ENCODE assay signal across 15 mouse cellular contexts in genomic region chr1:66386321-66386720, GRCm38 (mm10).
DNase-seq lines count a peak whose midpoint lies in the region; ATAC-seq and TF ChIP-seq lines count a peak whose summit lies in the region.
"Had no signal": no experiment of that assay in that cellular context is flagged by ENCODE, and none has a peak within 500 bp of the region (broad histone marks: within the 10 kb centered on the region; RNA-seq: fewer than 3 reads in every experiment).

No protein-coding gene starts in this region.

- no peaks in the 10 kb centered on the region for H3K27me3 ChIP-seq in forebrain, embryonic 12.5 days
- H3K27me3 ChIP-seq in forebrain, embryonic 16.5 days (replicated peaks; ENCODE audit: control insufficient read depth, insufficient read depth, low read length): no peaks in the 10 kb centered on the region
- no peaks in the 10 kb centered on the region for H3K27me3 ChIP-seq in hindbrain, postnatal 0 days (ENCODE audit: insufficient read depth, low read length)
- H3K27me3 ChIP-seq in neural tube, embryonic 12.5 days (replicated peaks): no peaks in the 10 kb centered on the region
- no peaks in the 10 kb centered on the region for H3K27me3 ChIP-seq in thymus, adult 2 months (ENCODE audit: control insufficient read depth, insufficient read depth, low read length)
- H3K27me3 ChIP-seq: liver, embryonic 12.5 days; lung, embryonic 15.5 days; stomach, embryonic 15.5 days had no signal

- H3K4me2 ChIP-seq in forebrain, embryonic 12.5 days: peak overlapping the region; percentile 59
- H3K4me2 ChIP-seq in forebrain, embryonic 16.5 days (ENCODE audit: low read length): peak overlapping the region; percentile 63
- peak overlapping the region; percentile 59 for H3K4me2 ChIP-seq in hindbrain, postnatal 0 days (ENCODE audit: low read depth, low read length)
- peak overlapping the region; percentile 41 for H3K4me2 ChIP-seq in neural tube, embryonic 12.5 days (replicated peaks)
- H3K4me2 ChIP-seq: liver, embryonic 12.5 days; lung, embryonic 15.5 days; stomach, embryonic 15.5 days had no signal

- WGBS in forebrain, embryonic 12.5 days: 59% methylated on average over 4 of the region's 4 CpGs
- WGBS in forebrain, embryonic 16.5 days: 34% methylated on average over 4 of the region's 4 CpGs
- 40% methylated on average over 4 of the region's 4 CpGs for WGBS in hindbrain, postnatal 0 days
- WGBS in neural tube, embryonic 12.5 days: 52% methylated on average over 4 of the region's 4 CpGs
- WGBS in thymus, adult 2 months: 96% methylated on average over 4 of the region's 4 CpGs

- no peak for TF ChIP-seq POLR2A in thymus, adult 2 months (IDR thresholded peaks at IDR 0.05; ENCODE audit: control insufficient read depth, extremely low read depth, insufficient read depth, low read length, poor library complexity)

- H3K9me3 ChIP-seq in forebrain, embryonic 12.5 days: no peaks in the 10 kb centered on the region
- no peaks in the 10 kb centered on the region for H3K9me3 ChIP-seq in forebrain, embryonic 16.5 days (ENCODE audit: control insufficient read depth, low read length)
- H3K9me3 ChIP-seq in hindbrain, postnatal 0 days (ENCODE audit: low read length): no peaks in the 10 kb centered on the region
- no peaks in the 10 kb centered on the region for H3K9me3 ChIP-seq in neural tube, embryonic 12.5 days
- H3K9me3 ChIP-seq: liver, embryonic 12.5 days; lung, embryonic 15.5 days; stomach, embryonic 15.5 days had no signal

- ATAC-seq in forebrain, embryonic 12.5 days (ENCODE audit: low FRiP score): peak; percentile 2
- peak; percentile 18 for ATAC-seq in forebrain, embryonic 16.5 days
- peak; percentile 11 for ATAC-seq in hindbrain, postnatal 0 days
- peak; percentile 49; the same call in 1 of the 2 replicates for ATAC-seq in neural tube, embryonic 12.5 days (ENCODE audit: low FRiP score, low read depth)
- ATAC-seq: CD4-positive, CD25-positive, alpha-beta regulatory T cell, adult 4 months; liver, embryonic 12.5 days had no signal

- DNase-seq in hindbrain, postnatal 0 days (ENCODE audit: low spot score): no peak
- no peak for DNase-seq in embryo, embryonic 11 days
- no peak for DNase-seq in spleen, postnatal 4 days (ENCODE audit: low spot score in 2 of 2)
- no peak for DNase-seq in thymus, adult 2 months
- DNase-seq: adrenal gland, postnatal 36 days; gastrocnemius, postnatal 10 days; heart, postnatal 10 days; thymus, postnatal 25 days had no signal

- TF ChIP-seq CTCF in hindbrain, postnatal 0 days (IDR thresholded peaks at IDR 0.05; ENCODE audit: low read depth): no peak
- TF ChIP-seq CTCF in thymus, adult 2 months (IDR thresholded peaks at IDR 0.05; ENCODE audit: borderline replicate concordance, control insufficient read depth, extremely low read depth, insufficient read depth, low read length, poor library complexity): no peak

- peaks cover under 1% of the 10 kb centered on the region; the same call in 1 of the 2 replicates for H3K36me3 ChIP-seq in forebrain, embryonic 12.5 days (replicated peaks)
- H3K36me3 ChIP-seq in forebrain, embryonic 16.5 days (ENCODE audit: control insufficient read depth, insufficient read depth): peaks cover 2% of the 10 kb centered on the region; the same call in 1 of the 2 replicates
- H3K36me3 ChIP-seq in hindbrain, postnatal 0 days (ENCODE audit: insufficient read depth, low read length): no peaks in the 10 kb centered on the region; the same call in 1 of the 2 replicates
- no peaks in the 10 kb centered on the region; the same call in 1 of the 2 replicates for H3K36me3 ChIP-seq in neural tube, embryonic 12.5 days
- no peaks in the 10 kb centered on the region for H3K36me3 ChIP-seq in thymus, adult 2 months (ENCODE audit: control insufficient read depth, insufficient read depth, low read length)
- H3K36me3 ChIP-seq: liver, embryonic 12.5 days; lung, embryonic 15.5 days; stomach, embryonic 15.5 days had no signal

- H3K27ac ChIP-seq in forebrain, embryonic 12.5 days: peak overlapping the region; percentile 93
- peak overlapping the region; percentile 91 for H3K27ac ChIP-seq in forebrain, embryonic 16.5 days (ENCODE audit: low read length)
- peak overlapping the region; percentile 89 for H3K27ac ChIP-seq in hindbrain, postnatal 0 days
- H3K27ac ChIP-seq in neural tube, embryonic 12.5 days: peak overlapping the region; percentile 32; the same call in 1 of the 2 replicates
- H3K27ac ChIP-seq in thymus, adult 2 months (ENCODE audit: control insufficient read depth, insufficient read depth, low read length): no peak overlapping the region
- H3K27ac ChIP-seq: liver, embryonic 12.5 days; lung, embryonic 15.5 days; stomach, embryonic 15.5 days had no signal

- H3K9ac ChIP-seq in forebrain, embryonic 12.5 days: no peak overlapping the region
- H3K9ac ChIP-seq in forebrain, embryonic 16.5 days (replicated peaks; ENCODE audit: low read depth, low read length): peak overlapping the region; percentile 49; the same call in 1 of the 2 replicates
- peak overlapping the region; percentile 55 for H3K9ac ChIP-seq in hindbrain, postnatal 0 days (replicated peaks; ENCODE audit: low read length)
- no peak overlapping the region for H3K9ac ChIP-seq in neural tube, embryonic 12.5 days
- H3K9ac ChIP-seq: liver, embryonic 12.5 days; lung, embryonic 15.5 days; stomach, embryonic 15.5 days had no signal

- H3K4me1 ChIP-seq in forebrain, embryonic 12.5 days: peaks cover 31% of the 10 kb centered on the region
- H3K4me1 ChIP-seq in forebrain, embryonic 16.5 days (replicated peaks; ENCODE audit: control insufficient read depth, insufficient read depth, low read length): peaks cover 28% of the 10 kb centered on the region
- H3K4me1 ChIP-seq in hindbrain, postnatal 0 days (ENCODE audit: insufficient read depth, low read length): peaks cover 15% of the 10 kb centered on the region
- peaks cover 12% of the 10 kb centered on the region for H3K4me1 ChIP-seq in neural tube, embryonic 12.5 days
- no peaks in the 10 kb centered on the region for H3K4me1 ChIP-seq in thymus, adult 2 months (replicated peaks; ENCODE audit: control insufficient read depth, insufficient read depth, low read length)
- H3K4me1 ChIP-seq: liver, embryonic 12.5 days; lung, embryonic 15.5 days; stomach, embryonic 15.5 days had no signal

- no peak overlapping the region; the same call in 1 of the 2 replicates for H3K4me3 ChIP-seq in forebrain, embryonic 12.5 days (replicated peaks)
- H3K4me3 ChIP-seq in forebrain, embryonic 16.5 days (replicated peaks; ENCODE audit: low read length): peak overlapping the region; percentile 42
- peak overlapping the region; percentile 38; the same call in 1 of the 2 replicates for H3K4me3 ChIP-seq in hindbrain, postnatal 0 days (ENCODE audit: low read length)
- no peak overlapping the region for H3K4me3 ChIP-seq in neural tube, embryonic 12.5 days
- H3K4me3 ChIP-seq in thymus, adult 2 months (ENCODE audit: control insufficient read depth, insufficient read depth, low read length): no peak overlapping the region
- H3K4me3 ChIP-seq: liver, embryonic 12.5 days; lung, embryonic 15.5 days; stomach, embryonic 15.5 days had no signal

Comparison
In these comparisons a context has a peak if more than half of its experiments do, and no peak if none do; other contexts are left out.
1. H3K4me3 ChIP-seq: peak in forebrain, embryonic 16.5 days (single experiment) and hindbrain, postnatal 0 days (single experiment); none in forebrain, embryonic 12.5 days (single experiment), neural tube, embryonic 12.5 days (single experiment) and thymus, adult 2 months (single experiment).
2. H3K9ac ChIP-seq: peak in forebrain, embryonic 16.5 days (single experiment) and hindbrain, postnatal 0 days (single experiment); none in forebrain, embryonic 12.5 days (single experiment) and neural tube, embryonic 12.5 days (single experiment).
3. Peak in every context shown above with its lines, with median percentiles within 50 percentile points of each other: ATAC-seq and H3K4me2 ChIP-seq.